Mouse (Mus musculus) MEL (cell line): ENCODE data around the gene Eif4a2. TPM values are rescaled to one million over a fixed set of nuclear protein-coding genes. Genes with fewer than 3 reads are reported as not detected.
"Not testable (repeated sequence)": the region's sequence is repeated elsewhere in the genome, so short reads cannot be mapped to it uniquely, and the experiment has no call there.

Source experiments
- DNase-seq: peaks from one replicate; pipeline ENCODE4 v3.0.0; 2011; ENCODE audit warnings: low read depth, low spot score
- H3K27ac ChIP-seq: 2 replicates; pipeline ENCODE4 v1.5.1; 2012; ENCODE audit warnings: low read depth, mild to moderate bottlenecking, control low read depth, low read length, moderate library complexity; ENCODE audit not compliant: control insufficient read depth
- H3K27me3 ChIP-seq, 2 experiments: fragments of 150-350 bp in 1 of 2; sonication (generic) in 1 of 2; 2 replicates each; pipeline ENCODE4 v1.6.1; 2012; ENCODE audit warnings: low read length in 2 of 2, mild to moderate bottlenecking in 2 of 2, improper control_type of control experiment in 1 of 2, moderate library complexity in 1 of 2; ENCODE audit not compliant: insufficient read depth in 2 of 2, control insufficient read depth in 1 of 2
- H3K36me3 ChIP-seq, 2 experiments: 2 replicates each; pipeline ENCODE4 v1.6.1; 2012 to 2014; ENCODE audit warnings: low read length in 2 of 2, improper control_type of control experiment in 1 of 2, inconsistent platforms in 1 of 2, mild to moderate bottlenecking in 1 of 2; ENCODE audit not compliant: insufficient read depth in 2 of 2, control insufficient read depth in 1 of 2
- H3K4me1 ChIP-seq, 2 experiments: fragments of 150-350 bp in 1 of 2; sonication (generic) in 1 of 2; 2 replicates each; pipeline ENCODE4 v1.6.1; 2012; ENCODE audit warnings: low read length in 2 of 2, improper control_type of control experiment in 1 of 2, mild to moderate bottlenecking in 1 of 2; ENCODE audit not compliant: insufficient read depth in 2 of 2, control insufficient read depth in 1 of 2
- H3K4me3 ChIP-seq, 2 experiments: fragments of 150-350 bp in 1 of 2; sonication (generic) in 1 of 2; 2 replicates each; pipeline ENCODE4 v1.5.1; 2012; ENCODE audit warnings: low read depth in 2 of 2, low read length in 2 of 2, mild to moderate bottlenecking in 2 of 2, moderate library complexity in 2 of 2, control low read depth in 1 of 2, improper control_type of control experiment in 1 of 2; ENCODE audit not compliant: control insufficient read depth in 1 of 2, insufficient read depth in 1 of 2
- H3K79me2 ChIP-seq: 2 replicates; pipeline ENCODE4 v1.6.1; 2012; ENCODE audit warnings: mild to moderate bottlenecking, low read length, moderate library complexity; ENCODE audit not compliant: control insufficient read depth, poor library complexity, insufficient read depth
- H3K9ac ChIP-seq: 2 replicates; pipeline ENCODE4 v1.6.1; 2012; ENCODE audit warnings: low read depth, mild to moderate bottlenecking, control low read depth, low read length, moderate library complexity; ENCODE audit not compliant: control insufficient read depth, poor library complexity, severe bottlenecking
- H3K9me3 ChIP-seq: fragments of 150-350 bp; sonication (generic); replicated peaks from 2 replicates; pipeline ENCODE4 v1.6.1; 2012; ENCODE audit warnings: mild to moderate bottlenecking, low read length, improper control_type of control experiment, moderate library complexity; ENCODE audit not compliant: insufficient read depth
- CHD1 ChIP-seq: IDR thresholded peaks from 2 replicates; pipeline ENCODE4 v1.6.1; 2012; ENCODE audit warnings: low read depth, mild to moderate bottlenecking, inconsistent platforms, low read length, improper control_type of control experiment
- CTCF ChIP-seq, 3 experiments: IDR thresholded peaks in 2 of 3; conservative IDR thresholded peaks in 1 of 3; 2 replicates each; pipeline ENCODE4 v1.5.1; 2011 to 2012; ENCODE audit warnings: low read length in 3 of 3, low read depth in 2 of 3, mild to moderate bottlenecking in 2 of 3, improper control_type of control experiment in 1 of 3, inconsistent platforms in 1 of 3, mixed read lengths in 1 of 3, moderate library complexity in 1 of 3; ENCODE audit not compliant: control insufficient read depth in 1 of 3, insufficient read depth in 1 of 3, poor library complexity in 1 of 3, severe bottlenecking in 1 of 3
- ETS1 ChIP-seq: IDR thresholded peaks from 2 replicates; pipeline ENCODE4 v1.6.1; 2012; ENCODE audit warnings: low read depth, mild to moderate bottlenecking, inconsistent platforms, low read length, improper control_type of control experiment, moderate library complexity
- KAT2A ChIP-seq: conservative IDR thresholded peaks from 2 replicates; pipeline ENCODE4 v1.6.1; 2012; ENCODE audit warnings: low read depth, low read length, improper control_type of control experiment, inconsistent platforms
- MAFK ChIP-seq: IDR thresholded peaks from 2 replicates; pipeline ENCODE4 v1.6.1; 2011; ENCODE audit warnings: low read depth, mild to moderate bottlenecking, low read length, improper control_type of control experiment, borderline replicate concordance
- MAZ ChIP-seq: IDR thresholded peaks from 2 replicates; pipeline ENCODE4 v1.6.1; 2012; ENCODE audit warnings: low read depth, mild to moderate bottlenecking, inconsistent platforms, low read length, improper control_type of control experiment
- MXI1 ChIP-seq: IDR thresholded peaks from 2 replicates; pipeline ENCODE4 v1.6.1; 2011; ENCODE audit warnings: mild to moderate bottlenecking, low read depth, low read length, improper control_type of control experiment
- NRF1 ChIP-seq: IDR thresholded peaks from 2 replicates; pipeline ENCODE4 v1.6.1; 2014; ENCODE audit warnings: low read depth, mild to moderate bottlenecking, inconsistent platforms, low read length, improper control_type of control experiment, moderate library complexity; ENCODE audit not compliant: poor library complexity, insufficient read depth, severe bottlenecking
- POLR2AphosphoS5 ChIP-seq: IDR thresholded peaks from 2 replicates; pipeline ENCODE4 v1.6.1; 2012; ENCODE audit warnings: low read depth, borderline replicate concordance, mild to moderate bottlenecking, inconsistent platforms, low read length, moderate library complexity, mixed read lengths
- RAD21 ChIP-seq: IDR thresholded peaks from 2 replicates; pipeline ENCODE4 v1.6.1; 2011; ENCODE audit warnings: mild to moderate bottlenecking, low read depth, low read length, improper control_type of control experiment
- SMC3 ChIP-seq: IDR thresholded peaks from 2 replicates; pipeline ENCODE4 v1.6.1; 2011; ENCODE audit warnings: low read depth, low read length, improper control_type of control experiment
- TAL1 ChIP-seq: IDR thresholded peaks from 2 replicates; pipeline ENCODE4 v1.6.1; 2012; ENCODE audit warnings: mild to moderate bottlenecking, inconsistent platforms, low read length, moderate library complexity, mixed read lengths
- ZC3H11A ChIP-seq: IDR thresholded peaks from 2 replicates; pipeline ENCODE4 v1.6.1; 2012; ENCODE audit warnings: low read depth, mild to moderate bottlenecking, inconsistent platforms, low read length, improper control_type of control experiment
- polyA plus RNA-seq, 2 experiments: library from polyadenylated mRNA; stranded (reverse) in 1 of 2; unstranded in 1 of 2; fragments of >175 nt in 1 of 2; fragments of >200 nt in 1 of 2; gene quantifications; 2 replicates each; pipeline versions ENCODE4 v1.2.1 to v1.2.4; 2012; ENCODE audit warnings: low replicate concordance in 2 of 2, low read depth in 1 of 2; ENCODE audit not compliant: insufficient read length in 2 of 2, insufficient read depth in 1 of 2, missing spikeins in 1 of 2
- total RNA-seq: library from RNA; depleted of rRNA; stranded (reverse); fragments of 300-350 nt; gene quantifications from 2 replicates; pipeline ENCODE4 v1.2.3, GENCODE M21; 2012

Gene Eif4a2
- total and polyA plus RNA-seq, 3 experiments = 248 to 2,083 (median 290) TPM

DNA sequence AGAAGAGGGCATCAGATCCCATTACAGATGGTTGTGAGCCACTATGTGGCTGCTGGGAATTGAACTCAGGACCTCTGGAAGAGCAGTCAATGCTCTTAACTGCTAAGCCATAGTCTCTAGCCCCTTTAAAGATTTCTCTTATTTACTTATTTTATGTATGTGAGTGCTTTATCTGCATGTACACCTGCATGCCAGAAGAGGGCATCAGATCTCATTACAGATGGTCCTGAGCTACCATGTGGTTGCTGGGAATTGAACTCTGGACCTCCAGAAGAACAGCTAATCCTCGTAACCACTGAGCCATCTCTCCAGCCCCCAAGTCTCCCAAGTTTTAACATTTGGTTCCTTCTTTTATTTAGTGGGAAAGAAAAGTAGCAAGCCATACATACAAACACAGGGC, 18.8 kb upstream of the Eif4a2 start:
- TF ChIP-seq RAD21 (peak; percentile 14), SMC3 (peak; percentile 51), CTCF (IDR thresholded peaks at IDR 0.05 in 2 of 3, conservative IDR thresholded peaks at IDR 0.05 in 1 of 3; ENCODE audit: control insufficient read depth in 1 of 3, insufficient read depth in 1 of 3, low read depth in 2 of 3, low read length in 3 of 3, poor library complexity in 1 of 3, severe bottlenecking in 1 of 3) (peak in 2 of 3 experiments; percentile 26 to 41; a peak in 3 of 6 replicates)
- peak; percentile 5 for DNase-seq
- not testable (repeated sequence) for H3K4me1 ChIP-seq, H3K79me2 ChIP-seq, H3K27ac ChIP-seq, H3K4me3 ChIP-seq, H3K9me3 ChIP-seq, H3K27me3 ChIP-seq, H3K9ac ChIP-seq, H3K36me3 ChIP-seq

DNA sequence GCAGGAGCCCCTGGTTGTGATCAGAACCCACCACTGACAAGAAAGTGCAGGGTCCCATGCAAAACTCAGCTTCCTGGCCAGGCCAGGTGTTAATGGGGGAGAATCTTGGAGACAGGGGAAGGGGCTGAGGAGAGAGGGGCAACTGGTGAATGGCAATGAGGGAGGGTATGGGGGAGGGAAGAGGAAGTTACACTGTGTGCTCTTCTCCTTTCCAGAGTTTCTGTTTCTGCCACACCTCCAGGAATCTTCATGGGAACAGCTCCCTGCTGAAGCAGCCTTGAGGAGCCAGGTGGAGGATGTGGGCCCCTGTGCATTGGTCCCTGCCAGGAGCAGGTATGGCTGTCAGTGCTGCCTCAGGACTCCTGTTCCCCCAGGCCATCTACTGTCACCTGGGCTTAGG, 15.9 kb upstream of the Eif4a2 start:
- not testable (repeated sequence) for H3K27me3 ChIP-seq, H3K4me3 ChIP-seq, H3K79me2 ChIP-seq, H3K36me3 ChIP-seq, H3K4me1 ChIP-seq, H3K9ac ChIP-seq, H3K27ac ChIP-seq, DNase-seq, H3K9me3 ChIP-seq

DNA sequence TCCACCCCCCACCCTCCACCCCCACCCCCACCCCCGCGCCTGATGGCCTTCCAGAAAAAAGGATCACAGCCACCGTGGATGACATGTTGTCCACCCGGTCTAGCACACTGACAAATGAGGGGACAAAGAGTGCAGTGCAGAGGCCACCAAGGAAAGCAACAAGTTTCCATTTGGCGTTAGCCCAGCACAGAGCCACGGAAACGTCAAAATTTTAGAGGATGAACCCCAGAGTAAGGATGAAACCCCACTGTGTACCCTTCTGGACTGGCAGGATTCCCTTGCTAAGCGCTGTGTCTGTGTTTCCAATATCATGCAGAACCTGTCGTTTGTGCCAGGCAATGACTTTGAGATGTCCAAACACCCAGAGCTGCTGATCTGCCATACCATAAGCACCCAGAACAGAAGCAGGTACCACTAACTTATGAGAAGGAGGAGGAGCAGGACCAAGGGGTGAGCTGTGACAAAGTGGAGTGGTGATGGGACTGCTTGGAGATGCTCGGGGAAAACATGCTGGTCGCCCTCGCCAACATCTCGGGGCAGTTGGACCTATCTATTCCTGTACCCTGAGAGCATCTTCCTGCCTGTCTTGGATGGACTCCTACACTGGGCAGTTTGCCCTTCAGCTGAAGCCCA, 13.8 kb upstream of the Eif4a2 start:
- TF ChIP-seq MAZ (no peak), MAFK (no peak), NRF1 (no peak), TAL1 (no peak), CHD1 (no peak), ETS1 (no peak)
- Histone ChIP-seq H3K4me3 (no peak overlapping the region), H3K4me1 (peaks cover 0 to 2% of the 10 kb centered on the region in 2 experiments; a peak in 1 of 4 replicates), H3K27me3 (no peaks in the 10 kb centered on the region), H3K36me3 (no peaks in the 10 kb centered on the region), H3K9ac (no peak overlapping the region), H3K79me2 (no peaks in the 10 kb centered on the region), H3K9me3 (no peaks in the 10 kb centered on the region), H3K27ac (no peak overlapping the region)
- DNase-seq = no peak

DNA sequence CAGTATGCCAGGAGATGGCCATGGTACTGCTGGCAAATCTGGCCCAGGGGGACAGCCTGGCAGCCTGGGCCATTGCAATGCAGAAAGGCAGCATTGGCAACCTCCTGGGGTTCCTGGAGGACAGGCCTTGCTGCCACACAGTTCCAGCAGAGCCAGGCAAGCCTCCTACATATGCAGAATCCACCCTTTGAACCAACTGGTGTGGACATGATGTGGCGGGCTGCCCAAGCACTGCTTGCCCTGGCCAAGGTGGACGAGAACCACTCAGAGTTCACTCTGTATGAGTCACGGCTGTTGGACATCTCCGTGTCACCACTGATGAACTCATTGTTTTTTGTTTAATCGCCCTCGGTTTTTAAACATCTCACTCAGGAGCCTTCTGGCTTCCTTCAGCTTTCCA, 13.1 kb upstream of the Eif4a2 start:
- Histone ChIP-seq H3K4me1 (peaks cover 0 to 2% of the 10 kb centered on the region in 2 experiments; a peak in 1 of 4 replicates), H3K9ac (no peak overlapping the region), H3K4me3 (no peak overlapping the region), H3K79me2 (no peaks in the 10 kb centered on the region), H3K27me3 (no peaks in the 10 kb centered on the region), H3K36me3 (no peaks in the 10 kb centered on the region), H3K27ac (no peak overlapping the region), H3K9me3 (no peaks in the 10 kb centered on the region)
- TF ChIP-seq POLR2AphosphoS5 (no peak), CTCF (IDR thresholded peaks at IDR 0.05 in 2 of 3, conservative IDR thresholded peaks at IDR 0.05 in 1 of 3; ENCODE audit: control insufficient read depth in 1 of 3, insufficient read depth in 1 of 3, low read depth in 2 of 3, low read length in 3 of 3, poor library complexity in 1 of 3, severe bottlenecking in 1 of 3) (no peak), KAT2A (no peak), MXI1 (no peak), ZC3H11A (no peak)
- no peak for DNase-seq

DNA sequence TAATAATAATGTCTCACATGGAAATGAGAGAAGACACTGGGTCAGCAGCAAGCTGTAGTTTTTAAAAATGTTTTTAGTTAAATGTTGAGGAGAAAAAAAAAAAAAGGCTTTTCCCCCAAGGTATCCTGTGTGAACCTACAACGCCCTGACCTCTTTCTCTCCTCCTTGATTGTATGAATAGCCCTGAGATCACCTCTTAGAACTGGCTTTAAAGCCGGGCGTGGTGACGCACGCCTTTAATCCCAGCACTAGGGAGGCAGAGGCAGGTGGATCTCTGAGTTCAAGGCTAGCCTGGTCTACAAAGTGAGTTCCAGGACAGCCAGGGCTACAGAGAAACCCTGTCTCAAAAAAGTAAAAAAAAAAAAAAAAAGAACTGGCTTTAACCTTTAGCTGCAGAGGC, 11.7 kb upstream of the Eif4a2 start:
- not testable (repeated sequence) for H3K27me3 ChIP-seq, H3K9me3 ChIP-seq, DNase-seq, H3K27ac ChIP-seq, H3K9ac ChIP-seq, H3K4me1 ChIP-seq, H3K4me3 ChIP-seq, H3K79me2 ChIP-seq, H3K36me3 ChIP-seq
